Mouse (Mus musculus) urinary bladder, adult 18-20 months (tissue): ENCODE results near the gene Pinlyp.

Experiments used
- DNase-seq, 2 experiments: peaks; one replicate each; pipeline ENCODE4 v3.0.0; 2022; ENCODE audit warnings: low spot score in 2 of 2, mixed read lengths in 2 of 2

The Pinlyp gene

GRCm38 (mm10) chr7:24563191-24563836 is 17.4 kb upstream of the Pinlyp start:
- DNase-seq = no peak

GRCm38 (mm10) chr7:24561450-24561849 is 15.5 kb upstream of the Pinlyp start:
- DNase-seq = no peak

GRCm38 (mm10) chr7:24555786-24556185 is 9.9 kb upstream of the Pinlyp start:
- DNase-seq = no peak

- no peak for DNase-seq
Measured at GRCm38 (mm10) chr7:24551985-24552759, 6.3 kb upstream of the Pinlyp start.

GRCm38 (mm10) chr7:24547534-24548036 is 1.7 kb upstream of the Pinlyp start:
- DNase-seq = no peak

- DNase-seq = peak; percentile 97 to 100
Measured at GRCm38 (mm10) chr7:24546634-24547389, 894 bp upstream of the Pinlyp start.

GRCm38 (mm10) chr7:24544506-24544905 is 1.4 kb downstream of the Pinlyp start:
- DNase-seq = no peak

- DNase-seq = peak in 1 of 2 experiments; percentile 9
Measured at GRCm38 (mm10) chr7:24539686-24540085, 6.2 kb downstream of the Pinlyp start.

- no peak for DNase-seq
Measured at GRCm38 (mm10) chr7:24538701-24539100, 7.2 kb downstream of the Pinlyp start.

- no peak for DNase-seq
Measured at GRCm38 (mm10) chr7:24538154-24538553, 7.8 kb downstream of the Pinlyp start.

- no peak for DNase-seq
Measured at GRCm38 (mm10) chr7:24537591-24537990, 8.3 kb downstream of the Pinlyp start.

- DNase-seq = no peak
Measured at GRCm38 (mm10) chr7:24537081-24537480, 8.8 kb downstream of the Pinlyp start.

GRCm38 (mm10) chr7:24534301-24534700 is 11.6 kb downstream of the Pinlyp start:
- no peak for DNase-seq

GRCm38 (mm10) chr7:24533806-24534205 is 12.1 kb downstream of the Pinlyp start:
- no peak for DNase-seq

- DNase-seq = no peak
Measured at GRCm38 (mm10) chr7:24533031-24533571, 12.8 kb downstream of the Pinlyp start.

- DNase-seq = peak; percentile 52 to 60
Measured at GRCm38 (mm10) chr7:24531211-24531971, 14.5 kb downstream of the Pinlyp start.

- DNase-seq = peak; percentile 97 to 99
Measured at GRCm38 (mm10) chr7:24530062-24530931, 15.6 kb downstream of the Pinlyp start, which contains the start of gene Irgq. TSS of gene Irgq (plus strand) at chr7:24530689.

- DNase-seq = no peak
Measured at GRCm38 (mm10) chr7:24529580-24529979, 16.3 kb downstream of the Pinlyp start.

GRCm38 (mm10) chr7:24528861-24529260 is 17.1 kb downstream of the Pinlyp start:
- DNase-seq = no peak
